Mouse (Mus musculus): ENCODE results near the gene R3hdml. TPM values are rescaled to one million over a fixed set of nuclear protein-coding genes. Genes with fewer than 3 reads are reported as not detected.
A peak's percentile ranks its signal among the peaks of the same experiment; 100 is the strongest.

R3hdml gene
- polyA plus RNA-seq, 1 experiment from 2014 or later: not detected

GRCm38 (mm10) chr2:163480191-163480825 lies 11.8 kb upstream of the R3hdml start:
- H3K9me3 ChIP-seq (ENCODE audit: control insufficient read depth, low read depth, low read length): no peaks in the 10 kb centered on the region
- ATAC-seq (ENCODE audit: insufficient number of reproducible peaks, insufficient read depth, low FRiP score, low read depth): no peak
- no peak overlapping the region for H3K4me3 ChIP-seq (ENCODE audit: low read depth, low read length)
- H3K4me1 ChIP-seq (ENCODE audit: control insufficient read depth, insufficient read depth, low read length): 0 out of 2 replicates have a peak, but pooled peaks cover 5% of the 10 kb centered on the region
- 53% methylated on average over 18 of the region's 18 CpGs for WGBS
- H3K4me2 ChIP-seq (replicated peaks; ENCODE audit: low read depth, low read length): no peak overlapping the region
- H3K27me3 ChIP-seq (ENCODE audit: control insufficient read depth, insufficient read depth, low read length): no peaks in the 10 kb centered on the region
- H3K27ac ChIP-seq (ENCODE audit: low read length): no peak overlapping the region
- no peaks in the 10 kb centered on the region for H3K36me3 ChIP-seq (ENCODE audit: control insufficient read depth, insufficient read depth, low read length)
- H3K9ac ChIP-seq (replicated peaks; ENCODE audit: low read depth, low read length): no peak overlapping the region

GRCm38 (mm10) chr2:163481539-163482029 lies 10.5 kb upstream of the R3hdml start:
- Histone ChIP-seq H3K4me2 (replicated peaks; ENCODE audit: low read depth, low read length) (peak overlapping the region; percentile 31; the same call in 1 of the 2 replicates), H3K27me3 (ENCODE audit: control insufficient read depth, insufficient read depth, low read length) (no peaks in the 10 kb centered on the region), H3K4me3 (ENCODE audit: low read depth, low read length) (0 out of 2 replicates have a peak overlapping the region, but pooled peaks have one; percentile 13), H3K36me3 (ENCODE audit: control insufficient read depth, insufficient read depth, low read length) (no peaks in the 10 kb centered on the region), H3K27ac (ENCODE audit: low read length) (no peak overlapping the region), H3K9ac (replicated peaks; ENCODE audit: low read depth, low read length) (no peak overlapping the region; the same call in 1 of the 2 replicates), H3K9me3 (ENCODE audit: control insufficient read depth, low read depth, low read length) (no peaks in the 10 kb centered on the region), H3K4me1 (ENCODE audit: control insufficient read depth, insufficient read depth, low read length) (0 out of 2 replicates have a peak, but pooled peaks cover 5% of the 10 kb centered on the region)
- WGBS: under 1% methylated on average over 21 of the region's 21 CpGs
- peak; percentile 61; the same call in 1 of the 2 replicates for ATAC-seq (ENCODE audit: insufficient number of reproducible peaks, insufficient read depth, low FRiP score, low read depth)

- no peak overlapping the region for H3K4me2 ChIP-seq (replicated peaks; ENCODE audit: low read depth, low read length)
- H3K4me3 ChIP-seq (ENCODE audit: low read depth, low read length): no peak overlapping the region
- no peaks in the 10 kb centered on the region for H3K36me3 ChIP-seq (ENCODE audit: control insufficient read depth, insufficient read depth, low read length)
- no peaks in the 10 kb centered on the region for H3K27me3 ChIP-seq (ENCODE audit: control insufficient read depth, insufficient read depth, low read length)
- H3K4me1 ChIP-seq (ENCODE audit: control insufficient read depth, insufficient read depth, low read length): no peaks in the 10 kb centered on the region
- H3K27ac ChIP-seq (ENCODE audit: low read length): no peak overlapping the region
- H3K9ac ChIP-seq (replicated peaks; ENCODE audit: low read depth, low read length): no peak overlapping the region
- ATAC-seq (ENCODE audit: insufficient number of reproducible peaks, insufficient read depth, low FRiP score, low read depth): no peak
- no peaks in the 10 kb centered on the region for H3K9me3 ChIP-seq (ENCODE audit: control insufficient read depth, low read depth, low read length)
- 86% methylated on average over 3 of the region's 3 CpGs for WGBS
Observed at GRCm38 (mm10) chr2:163487360-163487759, 4.8 kb upstream of the R3hdml start.

- Histone ChIP-seq H3K27me3 (ENCODE audit: control insufficient read depth, insufficient read depth, low read length) (no peaks in the 10 kb centered on the region), H3K4me3 (ENCODE audit: low read depth, low read length) (no peak overlapping the region), H3K27ac (ENCODE audit: low read length) (no peak overlapping the region), H3K9me3 (ENCODE audit: control insufficient read depth, low read depth, low read length) (no peaks in the 10 kb centered on the region), H3K4me2 (replicated peaks; ENCODE audit: low read depth, low read length) (no peak overlapping the region), H3K9ac (replicated peaks; ENCODE audit: low read depth, low read length) (no peak overlapping the region), H3K4me1 (ENCODE audit: control insufficient read depth, insufficient read depth, low read length) (0 out of 2 replicates have a peak, but pooled peaks cover 7% of the 10 kb centered on the region), H3K36me3 (ENCODE audit: control insufficient read depth, insufficient read depth, low read length) (no peaks in the 10 kb centered on the region)
- WGBS: 52% methylated on average over 5 of the region's 5 CpGs
- ATAC-seq (ENCODE audit: insufficient number of reproducible peaks, insufficient read depth, low FRiP score, low read depth): no peak
Observed at GRCm38 (mm10) chr2:163489725-163490291, 2.3 kb upstream of the R3hdml start.

GRCm38 (mm10) chr2:163490656-163491055 lies 1.5 kb upstream of the R3hdml start:
- no peak for ATAC-seq (ENCODE audit: insufficient number of reproducible peaks, insufficient read depth, low FRiP score, low read depth)
- Histone ChIP-seq H3K4me1 (ENCODE audit: control insufficient read depth, insufficient read depth, low read length) (0 out of 2 replicates have a peak, but pooled peaks cover 7% of the 10 kb centered on the region), H3K4me3 (ENCODE audit: low read depth, low read length) (no peak overlapping the region), H3K9ac (replicated peaks; ENCODE audit: low read depth, low read length) (no peak overlapping the region), H3K36me3 (ENCODE audit: control insufficient read depth, insufficient read depth, low read length) (no peaks in the 10 kb centered on the region), H3K4me2 (replicated peaks; ENCODE audit: low read depth, low read length) (no peak overlapping the region), H3K9me3 (ENCODE audit: control insufficient read depth, low read depth, low read length) (no peaks in the 10 kb centered on the region), H3K27me3 (ENCODE audit: control insufficient read depth, insufficient read depth, low read length) (no peaks in the 10 kb centered on the region), H3K27ac (ENCODE audit: low read length) (no peak overlapping the region)
- WGBS: 90% methylated on average over 17 of the region's 17 CpGs

GRCm38 (mm10) chr2:163491351-163491750 lies 767 bp upstream of the R3hdml start:
- Histone ChIP-seq H3K4me3 (ENCODE audit: low read depth, low read length) (no peak overlapping the region), H3K27me3 (ENCODE audit: control insufficient read depth, insufficient read depth, low read length) (no peaks in the 10 kb centered on the region), H3K9ac (replicated peaks; ENCODE audit: low read depth, low read length) (no peak overlapping the region), H3K27ac (ENCODE audit: low read length) (no peak overlapping the region), H3K4me2 (replicated peaks; ENCODE audit: low read depth, low read length) (no peak overlapping the region), H3K36me3 (ENCODE audit: control insufficient read depth, insufficient read depth, low read length) (no peaks in the 10 kb centered on the region), H3K4me1 (ENCODE audit: control insufficient read depth, insufficient read depth, low read length) (0 out of 2 replicates have a peak, but pooled peaks cover 7% of the 10 kb centered on the region), H3K9me3 (ENCODE audit: control insufficient read depth, low read depth, low read length) (no peaks in the 10 kb centered on the region)
- WGBS: 62% methylated on average over 7 of the region's 7 CpGs
- no peak for ATAC-seq (ENCODE audit: insufficient number of reproducible peaks, insufficient read depth, low FRiP score, low read depth)

- Histone ChIP-seq H3K27me3 (ENCODE audit: control insufficient read depth, insufficient read depth, low read length) (no peaks in the 10 kb centered on the region), H3K4me1 (ENCODE audit: control insufficient read depth, insufficient read depth, low read length) (0 out of 2 replicates have a peak, but pooled peaks cover 7% of the 10 kb centered on the region), H3K27ac (ENCODE audit: low read length) (no peak overlapping the region), H3K4me2 (replicated peaks; ENCODE audit: low read depth, low read length) (no peak overlapping the region), H3K9ac (replicated peaks; ENCODE audit: low read depth, low read length) (no peak overlapping the region), H3K36me3 (ENCODE audit: control insufficient read depth, insufficient read depth, low read length) (no peaks in the 10 kb centered on the region), H3K9me3 (ENCODE audit: control insufficient read depth, low read depth, low read length) (no peaks in the 10 kb centered on the region), H3K4me3 (ENCODE audit: low read depth, low read length) (no peak overlapping the region)
- 47% methylated on average over 5 of the region's 5 CpGs for WGBS
- ATAC-seq (ENCODE audit: insufficient number of reproducible peaks, insufficient read depth, low FRiP score, low read depth): no peak
Observed at GRCm38 (mm10) chr2:163493031-163493430, 913 bp downstream of the R3hdml start.

GRCm38 (mm10) chr2:163493976-163494375 lies 1.9 kb downstream of the R3hdml start:
- H3K27ac ChIP-seq (ENCODE audit: low read length): no peak overlapping the region
- H3K27me3 ChIP-seq (ENCODE audit: control insufficient read depth, insufficient read depth, low read length): no peaks in the 10 kb centered on the region
- H3K9ac ChIP-seq (replicated peaks; ENCODE audit: low read depth, low read length): no peak overlapping the region
- no peaks in the 10 kb centered on the region for H3K9me3 ChIP-seq (ENCODE audit: control insufficient read depth, low read depth, low read length)
- WGBS: 16% methylated on average over 5 of the region's 5 CpGs
- H3K4me1 ChIP-seq (ENCODE audit: control insufficient read depth, insufficient read depth, low read length): 0 out of 2 replicates have a peak, but pooled peaks cover 7% of the 10 kb centered on the region
- no peak overlapping the region for H3K4me2 ChIP-seq (replicated peaks; ENCODE audit: low read depth, low read length)
- ATAC-seq (ENCODE audit: insufficient number of reproducible peaks, insufficient read depth, low FRiP score, low read depth): peak; percentile 48; the same call in 1 of the 2 replicates
- no peaks in the 10 kb centered on the region for H3K36me3 ChIP-seq (ENCODE audit: control insufficient read depth, insufficient read depth, low read length)
- H3K4me3 ChIP-seq (ENCODE audit: low read depth, low read length): no peak overlapping the region
